Mouse (Mus musculus) liver, embryonic 16.5 days (tissue): ENCODE measurements at regions not wholly inside any gene's neighbourhood (a gene's known extent, or its start where the extent isn't known, plus 50 kb on each side); places are given as distances from the start of the nearest gene placed in this dataset.

Source experiments
- ATAC-seq: fragments of 200-750 bp; cut with Nextera tagmentation; 2 replicates; pipeline ENCODE4 v1.8.0; 2017; ENCODE audit warnings: low read depth, mild to moderate bottlenecking, moderate number of reproducible peaks, moderate library complexity
- H3K27ac ChIP-seq: fragments of 300-500 bp; sonication (generic); 2 replicates; pipeline ENCODE4 v1.5.1; 2014; ENCODE audit warnings: mild to moderate bottlenecking, low read length
- H3K27me3 ChIP-seq: fragments of 300-500 bp; sonication (generic); 2 replicates; pipeline ENCODE4 v1.6.1; 2014; ENCODE audit warnings: low read depth, low read length, mixed read lengths; ENCODE audit not compliant: control insufficient read depth, insufficient read depth
- H3K36me3 ChIP-seq: fragments of 300-500 bp; sonication (generic); 2 replicates; pipeline ENCODE4 v1.6.1; 2014; ENCODE audit warnings: mild to moderate bottlenecking; ENCODE audit not compliant: control insufficient read depth, insufficient read depth
- H3K4me1 ChIP-seq: fragments of 300-500 bp; sonication (generic); 2 replicates; pipeline ENCODE4 v1.6.1; 2014; ENCODE audit warnings: low read depth, low read length, mixed read lengths; ENCODE audit not compliant: control insufficient read depth
- H3K4me2 ChIP-seq: fragments of 300-500 bp; sonication (generic); 2 replicates; pipeline ENCODE4 v1.6.1; 2014; ENCODE audit warnings: low read depth, low read length, mixed read lengths
- H3K4me3 ChIP-seq: fragments of 300-500 bp; sonication (generic); 2 replicates; pipeline ENCODE4 v1.5.1; 2014; ENCODE audit warnings: low read depth, mild to moderate bottlenecking, low read length
- H3K9ac ChIP-seq: fragments of 300-500 bp; sonication (generic); 2 replicates; pipeline ENCODE4 v1.6.1; 2014; ENCODE audit warnings: low read depth, low read length
- H3K9me3 ChIP-seq: fragments of 300-500 bp; sonication (generic); replicated peaks from 2 replicates; pipeline ENCODE4 v1.6.1; 2016; ENCODE audit warnings: low read length; ENCODE audit not compliant: control insufficient read depth
- WGBS: fragments of 180-500 bp; shearing (Covaris S2); extraction: QIAGEN DNeasy Blood & Tissue Kit; methylation state at CpG from one replicate; pipeline ENCODE4 v1.1.7; 2014; ENCODE audit not compliant: insufficient replicate concordance; 5-methylcytosine and 5-hydroxymethylcytosine counted together

DNA sequence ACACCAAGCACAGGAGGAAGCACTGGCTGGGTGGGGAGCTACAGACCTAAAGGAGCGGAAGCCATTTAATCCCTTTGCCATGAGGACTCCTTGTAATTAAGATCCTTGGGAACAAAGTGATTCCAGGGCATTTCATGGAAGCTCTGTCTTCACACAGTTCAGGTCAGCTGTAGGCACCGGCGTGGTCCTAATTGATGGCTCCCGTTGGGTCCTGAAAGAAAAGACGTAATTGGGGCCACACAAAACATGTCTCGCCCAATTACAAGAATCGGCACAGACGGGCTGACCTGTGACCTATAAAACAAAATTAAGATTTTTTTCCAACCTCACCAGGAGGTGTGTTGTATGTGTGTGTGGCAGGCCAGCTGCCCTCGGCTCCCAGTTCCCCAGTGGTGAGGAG lies 232.3 kb upstream of the Dio3 start:
- Histone ChIP-seq H3K9me3 (no peaks in the 10 kb centered on the region), H3K9ac (no peak overlapping the region), H3K4me3 (no peak overlapping the region), H3K27ac (no peak overlapping the region), H3K4me2 (no peak overlapping the region), H3K27me3 (no peaks in the 10 kb centered on the region), H3K4me1 (no peaks in the 10 kb centered on the region), H3K36me3 (no peaks in the 10 kb centered on the region)
- WGBS: 72% methylated on average over 9 of the region's 9 CpGs
- ATAC-seq: no peak

DNA sequence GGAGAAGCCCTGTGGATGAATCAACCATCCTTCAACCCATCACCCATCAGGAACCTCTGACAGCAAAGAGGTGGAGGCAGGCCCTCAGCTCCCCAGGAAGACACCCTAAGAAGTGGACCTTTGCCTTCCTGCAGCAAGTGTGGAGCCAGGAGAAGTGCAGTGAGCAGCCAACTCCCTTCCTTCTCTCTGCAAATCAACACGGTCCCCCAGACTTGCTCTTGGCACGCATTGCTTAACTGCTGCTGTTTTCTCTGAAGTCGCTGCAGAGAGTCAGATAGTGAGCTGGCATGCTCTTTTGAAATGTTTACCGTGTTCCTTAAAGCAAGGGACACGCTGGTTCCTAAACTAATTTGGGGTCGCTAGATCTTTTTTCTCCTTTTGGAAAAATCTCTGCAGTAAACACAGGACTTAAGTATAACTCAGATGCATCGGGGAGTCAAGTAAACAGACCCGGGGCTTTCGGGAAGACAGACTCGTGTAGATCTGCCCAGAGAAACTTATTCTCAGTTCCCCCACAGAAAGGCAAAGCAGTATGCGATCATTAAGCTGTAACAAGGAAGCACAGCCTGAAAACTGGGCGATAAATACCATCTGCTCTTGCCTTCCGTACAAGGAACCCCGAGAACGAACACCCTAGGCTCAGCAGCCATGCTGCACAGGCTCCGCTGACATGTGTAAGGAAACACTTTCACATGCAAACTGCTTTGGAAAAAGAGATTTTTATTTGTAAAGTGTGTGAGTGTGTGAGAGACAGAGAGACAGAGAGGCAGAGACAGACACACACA lies 231.2 kb upstream of the Dio3 start:
- 46% methylated on average over 16 of the region's 16 CpGs for WGBS
- no peaks in the 10 kb centered on the region for H3K9me3 ChIP-seq
- ATAC-seq: no peak
- H3K27ac ChIP-seq: no peak overlapping the region
- H3K9ac ChIP-seq: no peak overlapping the region
- no peak overlapping the region for H3K4me3 ChIP-seq
- no peak overlapping the region for H3K4me2 ChIP-seq
- no peaks in the 10 kb centered on the region for H3K27me3 ChIP-seq
- no peaks in the 10 kb centered on the region for H3K36me3 ChIP-seq
- no peaks in the 10 kb centered on the region for H3K4me1 ChIP-seq

DNA sequence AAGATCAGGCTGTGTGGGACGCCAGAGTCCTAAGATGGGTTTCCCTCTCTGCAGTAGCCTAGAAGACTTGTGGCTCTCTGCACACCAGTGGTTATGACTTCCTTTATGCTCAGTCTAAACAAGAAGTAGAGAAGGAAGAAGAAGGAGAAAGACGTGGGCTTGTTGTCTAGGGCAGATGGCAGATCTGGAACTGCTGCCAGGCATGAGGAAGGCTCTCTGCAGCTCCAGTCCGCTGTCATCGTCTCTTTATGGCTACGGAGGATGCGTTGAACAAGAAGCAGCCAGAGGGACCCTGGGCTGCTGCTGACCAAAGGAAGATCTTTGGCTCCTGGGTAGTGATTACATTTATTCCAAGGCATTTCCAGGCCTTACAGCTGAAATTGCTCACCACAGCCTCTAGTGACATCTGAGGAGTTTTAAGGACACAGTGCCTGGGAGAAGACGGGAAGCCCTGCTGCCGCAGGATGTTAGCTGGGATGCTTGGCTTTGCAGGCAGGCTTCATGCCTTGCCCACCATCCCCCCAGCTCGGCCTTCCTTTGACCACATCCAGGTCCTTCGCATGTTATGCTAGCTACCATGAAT lies 229.6 kb upstream of the Dio3 start:
- no peak for ATAC-seq
- no peaks in the 10 kb centered on the region; the same call in 1 of the 2 replicates for H3K9me3 ChIP-seq

DNA sequence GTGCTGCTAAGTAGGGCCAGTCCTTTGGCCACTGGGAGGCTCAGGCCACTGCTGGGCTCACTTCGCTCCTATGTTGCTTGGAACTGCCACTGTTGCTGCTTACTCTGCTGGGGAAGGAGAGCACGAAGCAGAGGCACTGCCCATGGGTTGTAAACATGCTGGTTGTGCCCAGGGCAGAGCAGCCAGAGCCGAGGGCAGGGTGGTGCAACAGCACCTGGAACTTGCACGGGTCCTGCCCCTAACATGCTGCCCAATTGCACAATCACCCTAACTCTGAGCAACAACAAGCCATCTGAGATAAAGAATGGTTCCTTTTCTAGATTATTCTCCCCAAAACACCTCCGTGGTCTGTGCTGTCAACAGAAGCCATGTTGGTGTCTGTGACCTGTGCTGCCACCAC lies 219.5 kb upstream of the Dio3 start:
- WGBS: 32% methylated on average over 5 of the region's 5 CpGs
- H3K4me2 ChIP-seq: no peak overlapping the region

More for the DNA sequence above, 229.6 kb upstream of the Dio3 start:
- no peak overlapping the region for H3K27ac ChIP-seq
- H3K36me3 ChIP-seq: no peaks in the 10 kb centered on the region
- H3K4me3 ChIP-seq: no peak overlapping the region
- H3K9ac ChIP-seq: no peak overlapping the region
- WGBS: 57% methylated on average over 10 of the region's 10 CpGs
- H3K4me2 ChIP-seq: no peak overlapping the region
- H3K27me3 ChIP-seq: no peaks in the 10 kb centered on the region
- H3K4me1 ChIP-seq: no peaks in the 10 kb centered on the region

DNA sequence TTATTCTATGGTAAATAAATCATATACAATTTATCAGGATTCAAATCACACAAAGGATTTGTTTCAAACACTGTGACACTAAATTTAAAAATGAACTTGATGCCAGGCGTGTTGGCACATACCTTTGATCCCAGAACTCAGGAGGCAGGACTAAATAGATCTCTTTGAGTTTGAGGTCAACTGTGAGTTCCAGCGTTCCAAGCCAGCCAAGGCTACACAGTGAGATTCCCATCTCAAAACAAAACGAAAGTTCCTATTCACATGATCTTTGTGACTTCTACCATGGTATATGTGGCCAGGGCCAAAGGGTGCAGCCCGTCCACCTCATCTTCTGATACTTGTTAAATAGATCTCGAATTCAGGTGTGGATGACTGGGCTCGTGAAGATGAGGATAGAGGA lies 216.9 kb upstream of the Dio3 start:
- 61% methylated on average over 6 of the region's 6 CpGs for WGBS
- no peak overlapping the region for H3K27ac ChIP-seq
- H3K4me2 ChIP-seq: no peak overlapping the region
- no peak overlapping the region for H3K9ac ChIP-seq
- no peaks in the 10 kb centered on the region for H3K36me3 ChIP-seq
- no peaks in the 10 kb centered on the region for H3K27me3 ChIP-seq
- H3K4me3 ChIP-seq: no peak overlapping the region
- H3K4me1 ChIP-seq: no peaks in the 10 kb centered on the region
- no peak for ATAC-seq
- no peaks in the 10 kb centered on the region for H3K9me3 ChIP-seq

More for the DNA sequence above, 219.5 kb upstream of the Dio3 start:
- Histone ChIP-seq H3K4me3 (no peak overlapping the region), H3K4me1 (no peaks in the 10 kb centered on the region), H3K27me3 (no peaks in the 10 kb centered on the region), H3K9me3 (no peaks in the 10 kb centered on the region), H3K27ac (no peak overlapping the region), H3K36me3 (no peaks in the 10 kb centered on the region), H3K9ac (no peak overlapping the region)
- ATAC-seq: no peak

DNA sequence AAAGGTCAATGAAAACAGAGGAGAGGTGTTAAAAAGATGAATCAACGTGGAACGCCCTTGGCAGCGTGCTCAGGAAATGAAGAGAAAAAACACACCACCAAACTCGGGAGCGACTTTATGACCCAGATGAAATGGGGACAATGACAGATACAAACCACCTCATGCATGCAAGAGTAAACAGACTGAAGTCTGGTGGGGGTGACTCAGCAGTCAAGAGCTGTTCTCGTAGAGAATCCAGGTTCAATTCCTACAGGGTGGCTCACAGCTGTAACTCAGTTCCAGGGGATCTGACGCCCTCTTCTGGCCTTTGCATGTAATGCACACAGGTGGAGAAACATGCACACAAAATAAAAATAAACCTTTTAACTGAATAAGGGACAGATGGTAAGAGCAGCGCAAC lies 215.9 kb upstream of the Dio3 start:
- no peaks in the 10 kb centered on the region for H3K27me3 ChIP-seq
- no peaks in the 10 kb centered on the region for H3K4me1 ChIP-seq
- no peaks in the 10 kb centered on the region for H3K9me3 ChIP-seq
- no peak overlapping the region for H3K4me2 ChIP-seq
- 48% methylated on average over 8 of the region's 8 CpGs for WGBS
- ATAC-seq: no peak
- no peak overlapping the region for H3K27ac ChIP-seq
- no peak overlapping the region for H3K4me3 ChIP-seq
- H3K36me3 ChIP-seq: no peaks in the 10 kb centered on the region
- H3K9ac ChIP-seq: no peak overlapping the region

DNA sequence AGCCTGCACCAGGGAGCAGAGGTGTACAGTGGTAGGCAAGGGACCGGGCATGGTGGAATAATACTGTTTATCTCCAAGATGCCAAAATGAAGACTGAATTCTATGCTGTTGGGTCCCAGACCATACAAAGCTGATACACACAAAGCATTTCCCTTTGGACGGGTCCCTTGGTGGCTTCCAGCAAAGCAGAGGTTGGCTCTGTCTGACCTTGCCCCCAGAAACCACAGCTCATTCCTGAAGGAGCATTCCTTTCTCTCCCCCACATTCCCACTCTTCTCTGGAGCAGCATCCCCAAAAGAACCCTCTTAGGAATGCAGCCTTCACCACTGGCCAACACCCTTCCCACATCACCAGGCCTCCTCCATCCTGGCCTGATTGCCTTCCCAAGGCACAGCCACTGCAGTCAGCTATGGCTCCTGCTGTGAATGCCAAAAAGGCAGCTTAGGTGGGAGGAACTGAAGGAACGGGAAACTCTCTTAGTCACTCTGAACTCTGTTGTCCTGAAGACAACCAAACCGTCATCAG lies 212.4 kb upstream of the Dio3 start:
- H3K27ac ChIP-seq: no peak overlapping the region
- H3K4me2 ChIP-seq: no peak overlapping the region
- no peaks in the 10 kb centered on the region for H3K27me3 ChIP-seq
- no peaks in the 10 kb centered on the region; the same call in 1 of the 2 replicates for H3K9me3 ChIP-seq
- H3K9ac ChIP-seq: no peak overlapping the region
- ATAC-seq: no peak
- no peaks in the 10 kb centered on the region for H3K36me3 ChIP-seq
- H3K4me3 ChIP-seq: no peak overlapping the region
- WGBS: 51% methylated on average over 4 of the region's 4 CpGs
- no peaks in the 10 kb centered on the region for H3K4me1 ChIP-seq

DNA sequence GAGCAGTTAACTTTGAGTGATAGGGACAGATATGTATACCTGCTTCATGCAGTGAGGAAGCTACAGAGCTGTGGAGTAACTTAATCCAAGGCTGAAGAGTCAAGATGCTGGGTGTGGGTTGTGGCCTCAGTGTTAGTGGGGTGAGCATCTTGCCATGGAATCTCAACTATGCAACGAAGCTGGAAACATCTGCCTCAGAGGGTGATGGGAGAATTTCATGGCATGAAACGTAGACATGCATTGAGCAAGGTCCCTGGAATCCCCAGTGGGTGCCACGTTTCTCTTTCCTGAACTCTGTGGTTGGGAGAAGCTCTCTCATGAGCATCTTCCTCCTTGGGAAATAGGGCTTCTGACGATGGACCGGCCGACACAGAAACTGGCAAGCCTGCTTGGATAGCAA lies 208.4 kb upstream of the Dio3 start:
- H3K36me3 ChIP-seq: no peaks in the 10 kb centered on the region
- no peak overlapping the region for H3K4me2 ChIP-seq
- H3K9ac ChIP-seq: no peak overlapping the region
- no peaks in the 10 kb centered on the region for H3K27me3 ChIP-seq
- no peaks in the 10 kb centered on the region for H3K4me1 ChIP-seq
- no peaks in the 10 kb centered on the region; the same call in 1 of the 2 replicates for H3K9me3 ChIP-seq
- ATAC-seq: no peak
- 56% methylated on average over 6 of the region's 6 CpGs for WGBS
- H3K4me3 ChIP-seq: no peak overlapping the region
- H3K27ac ChIP-seq: no peak overlapping the region

DNA sequence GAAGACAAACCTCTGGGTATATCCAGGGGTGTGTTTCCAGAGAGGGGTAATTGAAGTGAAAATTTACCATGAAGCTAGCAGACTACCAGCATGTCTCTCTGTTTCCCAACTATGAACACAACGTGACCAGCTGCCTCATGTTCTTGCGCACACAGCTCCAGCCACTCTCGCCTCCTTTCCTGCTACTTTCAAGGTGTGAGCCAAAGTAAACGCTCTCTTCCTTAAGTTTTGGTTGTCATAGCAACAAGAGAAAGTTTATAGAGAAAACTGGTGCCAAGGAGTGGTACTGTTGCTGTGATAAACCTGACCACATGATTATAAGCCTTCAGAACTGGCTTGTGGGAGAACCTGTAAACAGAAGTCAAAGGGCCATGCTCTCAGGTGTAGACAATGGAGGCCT lies 207.0 kb upstream of the Dio3 start:
- no peak for ATAC-seq

More for the DNA sequence above, 207.0 kb upstream of the Dio3 start:
- Histone ChIP-seq H3K4me1 (no peaks in the 10 kb centered on the region), H3K36me3 (no peaks in the 10 kb centered on the region), H3K4me2 (no peak overlapping the region), H3K27me3 (no peaks in the 10 kb centered on the region), H3K27ac (no peak overlapping the region), H3K9me3 (no peaks in the 10 kb centered on the region; the same call in 1 of the 2 replicates), H3K9ac (no peak overlapping the region), H3K4me3 (no peak overlapping the region)
- WGBS: 54% methylated on average over 4 of the region's 4 CpGs
